Mouse (Mus musculus): ENCODE data around the gene Cela1. TPM values are rescaled to one million over a fixed set of nuclear protein-coding genes. Genes with fewer than 3 reads are reported as not detected.

Gene Cela1
- polyA plus RNA-seq, 1 experiment from 2014 or later, result 6.2 TPM

DNA sequence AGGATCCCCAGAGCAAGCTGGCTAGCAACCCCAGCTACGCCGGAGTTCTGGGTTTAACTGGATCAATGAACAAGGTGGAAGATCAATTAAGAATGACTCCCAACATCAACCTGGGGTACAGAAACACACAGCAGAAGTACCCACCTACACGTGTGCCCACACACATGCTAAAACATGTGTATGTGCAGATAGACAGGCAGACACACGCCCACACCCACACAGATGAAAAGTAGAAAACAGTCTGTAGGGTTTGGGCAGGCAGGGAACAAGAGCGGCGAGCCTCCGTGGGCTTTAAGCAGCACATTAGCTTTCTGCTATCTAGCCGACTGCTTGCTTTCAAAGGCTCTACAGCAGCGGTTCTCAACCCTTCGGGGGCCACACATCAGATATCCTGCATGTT, 13.4 kb upstream of the Cela1 start:
- no peak for ATAC-seq (ENCODE audit: insufficient number of reproducible peaks, insufficient read depth, low FRiP score, low read depth)
- Histone ChIP-seq H3K4me3 (ENCODE audit: low read depth, low read length) (no peak overlapping the region), H3K27ac (ENCODE audit: low read length) (no peak overlapping the region), H3K9me3 (ENCODE audit: control insufficient read depth, low read depth, low read length) (no peaks in the 10 kb centered on the region), H3K9ac (replicated peaks; ENCODE audit: low read depth, low read length) (no peak overlapping the region), H3K4me2 (replicated peaks; ENCODE audit: low read depth, low read length) (no peak overlapping the region), H3K4me1 (ENCODE audit: control insufficient read depth, insufficient read depth, low read length) (peaks cover 6% of the 10 kb centered on the region; the same call in 1 of the 2 replicates), H3K27me3 (ENCODE audit: control insufficient read depth, insufficient read depth, low read length) (no peaks in the 10 kb centered on the region), H3K36me3 (ENCODE audit: control insufficient read depth, insufficient read depth, low read length) (no peaks in the 10 kb centered on the region)
- 66% methylated on average over 10 of the region's 10 CpGs for WGBS

GRCm38 (mm10) chr15:100700424-100700823, 12.7 kb upstream of the Cela1 start:
- no peak for ATAC-seq (ENCODE audit: insufficient number of reproducible peaks, insufficient read depth, low FRiP score, low read depth)
- H3K4me1 ChIP-seq (ENCODE audit: control insufficient read depth, insufficient read depth, low read length), result peaks cover 6% of the 10 kb centered on the region; the same call in 1 of the 2 replicates
- H3K9me3 ChIP-seq (ENCODE audit: control insufficient read depth, low read depth, low read length), result no peaks in the 10 kb centered on the region
- H3K4me3 ChIP-seq (ENCODE audit: low read depth, low read length), result no peak overlapping the region
- no peak overlapping the region for H3K9ac ChIP-seq (replicated peaks; ENCODE audit: low read depth, low read length)
- H3K36me3 ChIP-seq (ENCODE audit: control insufficient read depth, insufficient read depth, low read length), result no peaks in the 10 kb centered on the region
- no peaks in the 10 kb centered on the region for H3K27me3 ChIP-seq (ENCODE audit: control insufficient read depth, insufficient read depth, low read length)
- H3K4me2 ChIP-seq (replicated peaks; ENCODE audit: low read depth, low read length), result no peak overlapping the region
- WGBS, result 70% methylated on average over 5 of the region's 5 CpGs
- H3K27ac ChIP-seq (ENCODE audit: low read length), result no peak overlapping the region

GRCm38 (mm10) chr15:100699386-100699785, 11.7 kb upstream of the Cela1 start:
- Histone ChIP-seq H3K4me3 (ENCODE audit: low read depth, low read length) (no peak overlapping the region), H3K4me1 (ENCODE audit: control insufficient read depth, insufficient read depth, low read length) (peaks cover 6% of the 10 kb centered on the region; the same call in 1 of the 2 replicates), H3K27ac (ENCODE audit: low read length) (no peak overlapping the region), H3K9ac (replicated peaks; ENCODE audit: low read depth, low read length) (no peak overlapping the region), H3K27me3 (ENCODE audit: control insufficient read depth, insufficient read depth, low read length) (no peaks in the 10 kb centered on the region), H3K9me3 (ENCODE audit: control insufficient read depth, low read depth, low read length) (no peaks in the 10 kb centered on the region), H3K36me3 (ENCODE audit: control insufficient read depth, insufficient read depth, low read length) (no peaks in the 10 kb centered on the region), H3K4me2 (replicated peaks; ENCODE audit: low read depth, low read length) (no peak overlapping the region)
- 64% methylated on average over 6 of the region's 6 CpGs for WGBS
- ATAC-seq (ENCODE audit: insufficient number of reproducible peaks, insufficient read depth, low FRiP score, low read depth), result no peak

DNA sequence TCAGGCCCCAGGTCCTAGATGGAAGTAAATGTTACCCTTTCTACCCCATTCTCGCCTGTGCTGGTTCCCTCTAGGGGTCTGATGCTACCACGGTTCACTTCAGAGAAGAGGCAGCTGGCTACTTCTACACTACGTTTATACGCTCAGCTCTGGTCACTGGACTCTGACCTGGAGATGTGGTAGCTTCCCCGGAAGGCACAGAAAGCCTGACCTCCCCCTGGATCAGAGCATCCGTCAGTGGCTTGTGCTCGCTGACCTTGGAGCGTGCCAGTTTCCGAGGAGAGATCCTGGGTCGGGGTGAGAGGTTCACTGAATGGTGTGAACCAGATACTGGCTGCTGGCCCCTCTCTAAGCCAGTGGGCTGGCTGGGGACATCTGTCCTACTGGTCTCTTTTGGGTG, 10.4 kb upstream of the Cela1 start:
- 65% methylated on average over 10 of the region's 10 CpGs for WGBS
- Histone ChIP-seq H3K27ac (ENCODE audit: low read length) (no peak overlapping the region), H3K36me3 (ENCODE audit: control insufficient read depth, insufficient read depth, low read length) (no peaks in the 10 kb centered on the region), H3K4me3 (ENCODE audit: low read depth, low read length) (no peak overlapping the region), H3K4me2 (replicated peaks; ENCODE audit: low read depth, low read length) (no peak overlapping the region), H3K4me1 (ENCODE audit: control insufficient read depth, insufficient read depth, low read length) (no peaks in the 10 kb centered on the region), H3K27me3 (ENCODE audit: control insufficient read depth, insufficient read depth, low read length) (no peaks in the 10 kb centered on the region), H3K9ac (replicated peaks; ENCODE audit: low read depth, low read length) (no peak overlapping the region), H3K9me3 (ENCODE audit: control insufficient read depth, low read depth, low read length) (no peaks in the 10 kb centered on the region)
- no peak for ATAC-seq (ENCODE audit: insufficient number of reproducible peaks, insufficient read depth, low FRiP score, low read depth)

GRCm38 (mm10) chr15:100694406-100694805, 6.7 kb upstream of the Cela1 start:
- H3K9me3 ChIP-seq (ENCODE audit: control insufficient read depth, low read depth, low read length), result peaks cover 11% of the 10 kb centered on the region
- no peaks in the 10 kb centered on the region for H3K36me3 ChIP-seq (ENCODE audit: control insufficient read depth, insufficient read depth, low read length)
- H3K9ac ChIP-seq (replicated peaks; ENCODE audit: low read depth, low read length), result no peak overlapping the region
- ATAC-seq (ENCODE audit: insufficient number of reproducible peaks, insufficient read depth, low FRiP score, low read depth), result no peak
- no peaks in the 10 kb centered on the region for H3K4me1 ChIP-seq (ENCODE audit: control insufficient read depth, insufficient read depth, low read length)
- H3K4me3 ChIP-seq (ENCODE audit: low read depth, low read length), result no peak overlapping the region
- H3K4me2 ChIP-seq (replicated peaks; ENCODE audit: low read depth, low read length), result no peak overlapping the region
- no peak overlapping the region for H3K27ac ChIP-seq (ENCODE audit: low read length)
- no peaks in the 10 kb centered on the region for H3K27me3 ChIP-seq (ENCODE audit: control insufficient read depth, insufficient read depth, low read length)
- WGBS, result 91% methylated on average over 9 of the region's 9 CpGs

DNA sequence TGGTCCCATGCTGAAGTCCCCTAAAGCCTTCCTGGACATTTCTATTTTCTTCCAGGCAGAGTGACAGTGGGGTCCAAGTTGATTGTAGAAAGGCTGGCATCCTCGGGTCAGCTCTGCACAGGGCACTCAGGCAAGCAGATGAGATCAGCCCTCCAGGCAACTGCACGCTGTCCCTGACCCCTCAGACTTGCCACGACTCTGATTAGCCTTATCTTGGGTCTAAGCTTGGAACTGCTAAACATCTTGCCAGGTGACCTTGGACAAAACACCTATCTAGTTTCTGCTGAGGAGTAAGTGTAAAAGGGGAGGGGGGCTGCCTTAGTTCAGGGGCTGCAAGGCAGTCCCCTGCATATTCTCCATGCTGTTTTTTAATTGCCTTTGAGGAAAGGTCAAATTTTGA, 4.3 kb upstream of the Cela1 start:
- H3K9ac ChIP-seq (replicated peaks; ENCODE audit: low read depth, low read length), result no peak overlapping the region
- peaks cover 11% of the 10 kb centered on the region for H3K9me3 ChIP-seq (ENCODE audit: control insufficient read depth, low read depth, low read length)
- no peak overlapping the region for H3K27ac ChIP-seq (ENCODE audit: low read length)
- ATAC-seq (ENCODE audit: insufficient number of reproducible peaks, insufficient read depth, low FRiP score, low read depth), result no peak
- H3K4me3 ChIP-seq (ENCODE audit: low read depth, low read length), result no peak overlapping the region
- H3K4me2 ChIP-seq (replicated peaks; ENCODE audit: low read depth, low read length), result no peak overlapping the region
- H3K27me3 ChIP-seq (ENCODE audit: control insufficient read depth, insufficient read depth, low read length), result no peaks in the 10 kb centered on the region
- H3K36me3 ChIP-seq (ENCODE audit: control insufficient read depth, insufficient read depth, low read length), result no peaks in the 10 kb centered on the region
- WGBS, result 73% methylated on average over 3 of the region's 3 CpGs
- H3K4me1 ChIP-seq (ENCODE audit: control insufficient read depth, insufficient read depth, low read length), result peaks cover 5% of the 10 kb centered on the region

DNA sequence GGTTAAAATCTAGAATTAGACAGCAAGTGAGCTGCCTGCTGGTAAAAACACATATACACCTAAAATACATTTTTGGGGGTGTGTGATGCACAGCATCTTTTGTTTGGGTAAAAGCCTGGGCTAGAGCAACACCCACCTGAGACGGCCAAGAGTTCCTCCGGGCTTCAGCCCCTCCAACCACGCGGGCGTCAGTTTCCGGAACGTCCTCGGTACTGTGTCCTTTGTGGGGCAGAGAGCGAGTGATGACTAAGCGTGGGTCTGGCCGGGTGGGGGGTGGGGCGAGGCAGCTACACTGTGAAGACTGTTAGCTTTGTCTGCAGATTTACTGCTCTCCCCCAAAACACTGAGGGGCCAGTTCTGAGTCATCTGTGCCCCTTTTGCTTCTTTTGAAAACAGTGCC, 732 bp downstream of the Cela1 start:
- H3K36me3 ChIP-seq (ENCODE audit: control insufficient read depth, insufficient read depth, low read length), result no peaks in the 10 kb centered on the region
- WGBS, result 29% methylated on average over 12 of the region's 12 CpGs
- H3K27me3 ChIP-seq (ENCODE audit: control insufficient read depth, insufficient read depth, low read length), result no peaks in the 10 kb centered on the region
- peaks cover 6% of the 10 kb centered on the region for H3K4me1 ChIP-seq (ENCODE audit: control insufficient read depth, insufficient read depth, low read length)
- H3K27ac ChIP-seq (ENCODE audit: low read length), result no peak overlapping the region
- ATAC-seq (ENCODE audit: insufficient number of reproducible peaks, insufficient read depth, low FRiP score, low read depth), result no peak
- H3K9me3 ChIP-seq (ENCODE audit: control insufficient read depth, low read depth, low read length), result peaks cover 11% of the 10 kb centered on the region
- H3K4me2 ChIP-seq (replicated peaks; ENCODE audit: low read depth, low read length), result 0 out of 2 replicates have a peak overlapping the region, but pooled peaks have one; percentile 16
- H3K9ac ChIP-seq (replicated peaks; ENCODE audit: low read depth, low read length), result no peak overlapping the region
- no peak overlapping the region for H3K4me3 ChIP-seq (ENCODE audit: low read depth, low read length)

- no peak overlapping the region for H3K9ac ChIP-seq (replicated peaks; ENCODE audit: low read depth, low read length)
- WGBS, result 80% methylated on average over 6 of the region's 6 CpGs
- no peaks in the 10 kb centered on the region for H3K27me3 ChIP-seq (ENCODE audit: control insufficient read depth, insufficient read depth, low read length)
- no peak for ATAC-seq (ENCODE audit: insufficient number of reproducible peaks, insufficient read depth, low FRiP score, low read depth)
- H3K4me2 ChIP-seq (replicated peaks; ENCODE audit: low read depth, low read length), result no peak overlapping the region
- no peak overlapping the region for H3K27ac ChIP-seq (ENCODE audit: low read length)
- no peaks in the 10 kb centered on the region for H3K36me3 ChIP-seq (ENCODE audit: control insufficient read depth, insufficient read depth, low read length)
- H3K4me1 ChIP-seq (ENCODE audit: control insufficient read depth, insufficient read depth, low read length), result peaks cover 6% of the 10 kb centered on the region
- peaks cover 11% of the 10 kb centered on the region for H3K9me3 ChIP-seq (ENCODE audit: control insufficient read depth, low read depth, low read length)
- no peak overlapping the region for H3K4me3 ChIP-seq (ENCODE audit: low read depth, low read length)
Measured at GRCm38 (mm10) chr15:100686434-100686833, 1.3 kb downstream of the Cela1 start.

DNA sequence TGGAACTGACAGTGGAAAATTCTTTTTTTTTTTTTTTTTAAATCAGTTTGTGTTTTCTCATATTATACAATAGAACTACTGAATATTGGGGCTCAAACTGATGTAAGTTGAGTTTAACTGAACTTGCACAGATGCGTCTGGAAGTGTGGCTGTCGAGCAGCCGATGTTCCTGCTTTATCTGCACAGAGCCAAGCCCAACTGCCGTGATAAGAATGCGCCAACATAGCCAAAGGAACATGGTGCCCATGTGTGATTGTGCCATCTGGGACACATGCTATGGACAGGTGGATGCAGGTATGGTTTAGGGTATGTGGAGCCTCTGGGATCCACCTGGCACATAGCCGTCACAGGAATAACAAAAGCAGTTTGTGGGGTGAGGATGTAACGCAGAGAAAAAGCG, 1.9 kb downstream of the Cela1 start:
- Histone ChIP-seq H3K9me3 (ENCODE audit: control insufficient read depth, low read depth, low read length) (peaks cover 10% of the 10 kb centered on the region), H3K4me1 (ENCODE audit: control insufficient read depth, insufficient read depth, low read length) (peaks cover 6% of the 10 kb centered on the region), H3K4me2 (replicated peaks; ENCODE audit: low read depth, low read length) (no peak overlapping the region), H3K9ac (replicated peaks; ENCODE audit: low read depth, low read length) (no peak overlapping the region), H3K27ac (ENCODE audit: low read length) (no peak overlapping the region), H3K4me3 (ENCODE audit: low read depth, low read length) (no peak overlapping the region), H3K36me3 (ENCODE audit: control insufficient read depth, insufficient read depth, low read length) (no peaks in the 10 kb centered on the region), H3K27me3 (ENCODE audit: control insufficient read depth, insufficient read depth, low read length) (no peaks in the 10 kb centered on the region)
- no peak for ATAC-seq (ENCODE audit: insufficient number of reproducible peaks, insufficient read depth, low FRiP score, low read depth)
- 80% methylated on average over 8 of the region's 8 CpGs for WGBS
